Mouse (Mus musculus) bone marrow, adult 2 months (tissue): ENCODE results near the gene 2300002M23Rik.

ENCODE experiments used
- CTCF ChIP-seq: fragments of 200-500 bp; IDR thresholded peaks from 2 replicates; pipeline ENCODE4 v1.5.1; 2011; ENCODE audit warnings: low read length, control low read depth; ENCODE audit not compliant: control insufficient read depth, insufficient read depth
- POLR2A ChIP-seq: fragments of 200-500 bp; IDR thresholded peaks from 2 replicates; pipeline ENCODE4 v1.6.1; 2011; ENCODE audit warnings: low read depth, mild to moderate bottlenecking, control low read depth, low read length, borderline replicate concordance; ENCODE audit not compliant: control insufficient read depth

GRCm38 (mm10) chr17:35547465-35547864 is 19.8 kb upstream of the 2300002M23Rik start:
- TF ChIP-seq CTCF = no peak
- TF ChIP-seq POLR2A = no peak
